Mouse (Mus musculus): Measurements from ENCODE around the gene Txnip.

The Txnip gene

DNA sequence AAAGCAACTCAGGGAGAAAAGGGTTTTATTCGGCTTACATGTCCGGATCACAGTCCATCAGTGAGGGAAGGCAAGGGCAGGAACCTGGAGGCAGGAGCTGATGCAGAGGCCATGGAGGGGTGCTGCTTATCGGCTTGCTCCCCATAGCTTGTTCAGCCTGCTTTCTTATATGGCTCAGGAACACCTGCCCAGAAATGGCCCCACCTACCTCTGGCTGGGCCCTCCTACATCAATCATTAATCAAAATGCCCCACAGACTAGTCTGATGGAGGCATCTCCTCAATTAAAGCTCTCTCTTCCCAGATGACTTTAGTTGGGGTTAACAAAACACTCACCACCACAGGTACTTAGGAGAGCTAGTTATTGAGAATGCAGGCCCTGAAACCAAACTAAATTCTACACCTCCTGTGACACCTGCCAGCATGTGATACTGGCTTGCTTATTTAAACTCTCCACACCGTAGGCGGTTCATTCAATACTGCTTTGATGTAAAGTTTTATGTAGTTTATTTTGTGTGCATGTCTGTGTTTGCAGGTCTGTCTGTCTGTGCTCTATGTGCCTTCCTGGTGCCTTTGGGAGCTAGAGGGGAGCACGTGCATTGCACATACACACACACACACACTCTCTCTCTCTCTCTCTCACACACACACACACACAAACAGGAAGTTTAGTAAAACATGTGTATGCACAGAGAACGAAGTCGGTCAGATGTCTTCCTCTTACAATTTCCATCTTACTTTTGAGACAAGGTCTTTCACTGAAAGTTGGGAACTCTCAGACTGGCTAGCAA is 9.1 kb downstream of the Txnip start:
- no peak for DNase-seq (ENCODE audit: extremely low read depth, insufficient read length, low spot score)

DNA sequence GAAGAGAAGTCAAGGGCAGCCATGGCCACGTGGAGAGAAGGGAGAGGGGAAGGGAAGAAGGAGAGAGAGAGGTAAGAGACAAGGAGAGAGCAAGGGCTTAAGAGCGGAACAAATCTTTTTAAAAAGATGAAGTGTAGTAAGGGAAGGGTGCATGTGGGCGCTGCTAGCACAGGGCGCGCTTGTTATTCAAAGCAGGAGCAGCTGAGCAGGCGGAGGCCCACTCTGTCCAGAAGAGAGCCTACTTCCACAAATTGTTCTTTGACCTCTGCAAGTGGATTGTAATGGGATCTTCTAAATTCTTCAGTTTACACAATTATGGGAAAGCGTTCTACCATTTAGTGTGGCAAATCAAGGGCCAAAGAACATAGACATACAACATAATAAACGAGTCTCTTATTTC is 10.8 kb downstream of the Txnip start:
- no peak for DNase-seq (ENCODE audit: extremely low read depth, insufficient read length, low spot score)

DNA sequence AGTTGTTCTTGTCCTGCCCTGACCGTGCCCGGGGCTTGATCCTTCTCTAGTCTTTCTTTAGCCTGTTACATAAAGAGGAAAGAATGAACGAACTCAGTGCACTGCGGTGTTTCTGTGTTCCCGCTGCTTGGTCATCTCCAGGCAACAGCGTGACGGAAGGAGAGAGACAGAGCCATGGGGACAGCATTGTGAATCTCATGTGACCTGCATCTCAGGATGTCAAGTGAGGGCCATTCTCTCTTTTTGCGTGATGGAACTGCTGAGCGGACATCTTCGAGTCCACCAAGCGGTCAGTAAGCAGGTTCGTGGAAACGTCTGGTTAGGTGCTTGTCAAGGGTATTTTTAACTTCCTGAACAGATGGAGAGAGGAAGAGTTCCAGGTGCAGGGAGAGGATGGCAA is 11.7 kb downstream of the Txnip start:
- DNase-seq (ENCODE audit: extremely low read depth, insufficient read length, low spot score) = no peak

DNA sequence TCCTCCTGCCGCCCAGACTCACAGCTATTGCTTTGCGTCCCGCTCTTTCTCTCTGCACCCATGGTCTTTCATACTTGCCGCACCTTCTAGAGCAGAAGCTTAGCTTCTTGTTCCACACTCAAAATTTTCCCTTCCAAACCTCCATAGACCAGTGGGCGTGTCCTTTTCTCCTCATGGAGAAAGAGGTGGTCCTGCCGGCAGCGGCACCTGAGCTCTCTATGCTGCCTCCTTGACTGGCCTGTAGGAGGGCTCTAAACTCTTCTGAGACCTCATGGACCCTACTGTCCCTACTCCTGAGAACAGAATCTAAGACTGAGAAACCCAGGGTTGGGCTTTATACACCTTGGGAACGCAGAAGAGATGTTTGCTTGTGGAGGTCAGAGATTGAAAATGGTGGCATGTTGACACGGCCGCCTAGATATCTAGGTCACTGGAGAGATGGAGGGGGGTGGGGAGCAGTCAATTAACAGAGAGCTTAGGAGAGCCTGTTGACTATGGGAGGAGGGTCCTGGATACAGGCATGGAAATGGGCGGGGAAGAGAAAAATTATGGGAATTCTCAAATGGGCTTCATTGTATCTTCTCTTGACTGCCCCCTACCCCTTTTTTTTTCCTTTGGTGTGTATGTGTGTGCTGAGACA is 12.3 kb downstream of the Txnip start:
- no peak for DNase-seq (ENCODE audit: extremely low read depth, insufficient read length, low spot score)

DNA sequence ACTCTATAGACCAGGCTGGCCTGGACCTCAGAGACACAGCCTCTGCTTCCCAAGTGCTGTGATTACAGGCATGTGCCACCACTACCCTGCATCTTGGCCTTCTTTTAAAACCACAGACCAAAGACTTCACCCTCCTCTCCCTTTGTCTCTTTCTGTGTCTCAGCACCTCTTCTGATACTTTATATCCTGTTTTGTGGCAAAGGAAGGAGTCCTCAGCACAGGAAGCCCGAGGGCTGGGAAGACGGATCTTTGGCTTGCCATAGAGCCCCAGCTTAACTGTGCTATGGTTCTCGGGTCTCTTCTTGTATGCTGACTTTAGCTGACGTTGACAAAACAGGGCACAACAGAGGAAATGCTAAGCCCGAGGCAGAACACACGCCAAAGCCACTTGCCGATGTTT is 12.9 kb downstream of the Txnip start:
- no peak for DNase-seq (ENCODE audit: extremely low read depth, insufficient read length, low spot score)

DNA sequence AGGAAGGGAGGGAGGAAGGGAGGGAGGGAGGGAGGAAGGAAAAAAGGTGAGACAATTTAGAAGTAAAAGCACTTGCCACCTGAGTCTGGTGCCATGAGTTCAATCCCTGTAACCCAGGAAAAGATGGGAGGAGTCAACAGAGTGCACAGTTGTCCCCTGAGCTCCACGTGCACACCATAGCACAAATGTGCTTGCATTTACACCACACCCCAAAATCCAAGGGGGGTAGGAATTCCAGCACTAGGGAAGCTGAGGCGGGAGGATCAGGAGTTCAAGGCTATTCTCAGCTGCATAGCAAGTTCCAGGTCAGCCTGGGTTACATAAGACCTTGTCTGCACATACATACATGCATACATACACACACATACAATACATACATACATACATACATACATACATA is 13.6 kb downstream of the Txnip start:
- no peak for DNase-seq (ENCODE audit: extremely low read depth, insufficient read length, low spot score)

DNA sequence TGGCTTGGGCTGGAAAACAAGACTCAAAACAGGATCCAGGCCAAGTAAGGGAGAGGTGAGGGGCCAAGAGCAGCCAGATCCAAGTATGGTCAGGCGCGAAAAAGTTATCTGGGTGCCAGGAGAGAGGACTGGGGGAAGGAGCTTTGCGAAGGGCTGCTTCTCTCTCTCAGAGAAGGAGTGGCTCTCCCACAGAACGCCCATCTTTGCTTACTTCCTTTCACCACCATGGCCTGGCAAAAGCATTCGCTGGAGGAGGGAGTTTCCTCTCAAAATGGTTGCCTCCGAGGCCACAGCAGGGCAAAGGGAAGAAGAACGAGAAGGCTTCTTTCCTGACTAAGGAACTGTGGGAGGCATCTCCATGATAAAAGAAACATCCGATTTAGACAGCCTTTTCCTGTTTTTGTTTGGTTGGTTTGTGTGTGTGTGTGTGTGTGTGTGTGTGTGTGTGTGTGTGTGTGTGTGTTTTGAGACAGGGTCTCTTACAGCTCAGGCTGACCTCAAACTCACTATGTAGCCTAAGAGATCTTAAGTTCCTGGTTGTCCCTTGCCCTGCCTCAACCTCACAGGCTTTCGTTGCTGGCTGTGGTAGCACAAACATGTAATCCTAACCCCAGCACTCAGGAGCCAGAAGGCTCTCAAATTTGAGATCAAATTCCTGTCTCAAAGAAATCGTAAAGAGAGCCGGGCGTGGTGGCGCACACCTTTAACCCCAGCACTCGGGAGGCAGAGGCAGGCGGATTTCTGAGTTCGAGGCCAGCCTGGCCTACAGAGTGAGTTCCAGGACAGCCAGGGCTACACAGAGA is 14.3 kb downstream of the Txnip start:
- no peak for DNase-seq (ENCODE audit: extremely low read depth, insufficient read length, low spot score)

DNA sequence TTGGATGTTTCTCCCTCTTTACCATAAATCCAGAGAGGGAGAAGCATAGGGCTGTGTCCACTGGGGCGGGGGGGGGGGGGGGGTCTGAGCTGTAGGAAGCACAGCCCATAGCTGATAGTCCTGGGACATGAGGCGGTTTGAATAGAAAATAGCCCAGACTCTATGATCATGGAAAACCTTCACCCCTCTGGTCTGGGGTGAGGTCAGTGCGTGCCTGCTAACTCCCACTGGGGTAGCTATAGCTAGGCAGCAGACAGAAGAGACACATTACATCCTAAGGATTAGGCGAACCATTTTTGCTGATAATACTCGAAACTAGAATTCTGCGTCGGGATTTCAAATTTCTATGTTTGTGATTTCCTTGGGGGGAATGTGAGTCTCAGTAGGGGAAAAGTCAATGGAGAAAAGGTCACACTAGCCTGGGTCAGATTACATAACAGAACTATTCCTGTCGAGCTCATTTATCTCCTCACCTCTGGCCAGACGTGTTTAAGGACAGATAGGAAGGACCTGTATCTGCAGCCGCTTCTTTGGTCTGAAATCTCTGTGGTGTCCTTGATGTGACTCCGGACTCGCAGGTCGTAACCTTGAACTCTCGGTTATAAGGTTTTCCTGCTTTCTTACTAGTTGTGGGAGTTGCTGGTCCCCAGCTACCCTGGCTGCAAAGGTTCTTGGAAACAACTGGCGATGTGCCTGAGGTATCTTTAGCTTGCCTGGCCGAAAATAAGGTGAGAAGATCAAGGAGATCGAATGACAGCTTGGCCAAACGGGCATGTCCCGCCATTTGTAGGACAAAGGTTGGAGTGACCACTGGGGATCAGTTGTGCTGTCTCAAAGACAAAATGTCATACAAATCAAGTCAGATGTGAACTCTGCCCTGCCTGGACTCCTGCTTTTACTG is 16.1 kb downstream of the Txnip start:
- no peak for DNase-seq (ENCODE audit: extremely low read depth, insufficient read length, low spot score)

DNA sequence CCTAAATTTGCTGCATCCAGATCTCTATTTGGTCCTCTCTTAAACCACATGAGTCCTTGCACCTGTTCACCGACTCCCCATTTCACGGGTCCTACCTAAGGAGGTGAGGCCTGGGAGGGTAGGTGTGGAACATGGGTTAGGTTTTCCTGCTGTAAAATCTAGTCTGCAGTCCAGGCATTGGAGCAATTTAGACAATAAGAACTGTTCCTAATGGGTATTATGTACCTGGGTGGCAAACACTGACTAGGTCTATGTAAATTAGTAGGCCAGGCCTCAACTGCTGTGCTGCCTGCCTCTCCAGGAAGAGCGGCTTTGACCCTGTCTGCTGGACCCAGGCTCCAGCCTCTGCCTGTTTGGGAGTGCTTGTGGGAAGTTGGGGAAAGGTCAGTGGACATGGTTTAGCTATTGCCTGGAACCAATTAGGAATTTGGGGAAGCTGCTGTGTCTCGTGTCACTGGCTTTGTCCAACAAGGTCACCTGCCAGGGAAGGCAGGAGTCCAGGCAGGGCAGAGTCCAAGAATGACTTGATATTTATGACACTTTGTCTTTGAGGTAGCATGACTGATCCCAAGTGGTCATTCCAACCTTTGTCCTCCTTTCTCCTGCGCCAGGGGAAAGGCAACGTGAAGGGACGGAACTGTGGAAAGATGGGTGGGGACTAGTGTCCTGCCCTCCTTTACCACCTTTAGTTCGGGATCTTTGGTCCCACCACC is 17.7 kb downstream of the Txnip start:
- DNase-seq (ENCODE audit: extremely low read depth, insufficient read length, low spot score) = no peak

DNA sequence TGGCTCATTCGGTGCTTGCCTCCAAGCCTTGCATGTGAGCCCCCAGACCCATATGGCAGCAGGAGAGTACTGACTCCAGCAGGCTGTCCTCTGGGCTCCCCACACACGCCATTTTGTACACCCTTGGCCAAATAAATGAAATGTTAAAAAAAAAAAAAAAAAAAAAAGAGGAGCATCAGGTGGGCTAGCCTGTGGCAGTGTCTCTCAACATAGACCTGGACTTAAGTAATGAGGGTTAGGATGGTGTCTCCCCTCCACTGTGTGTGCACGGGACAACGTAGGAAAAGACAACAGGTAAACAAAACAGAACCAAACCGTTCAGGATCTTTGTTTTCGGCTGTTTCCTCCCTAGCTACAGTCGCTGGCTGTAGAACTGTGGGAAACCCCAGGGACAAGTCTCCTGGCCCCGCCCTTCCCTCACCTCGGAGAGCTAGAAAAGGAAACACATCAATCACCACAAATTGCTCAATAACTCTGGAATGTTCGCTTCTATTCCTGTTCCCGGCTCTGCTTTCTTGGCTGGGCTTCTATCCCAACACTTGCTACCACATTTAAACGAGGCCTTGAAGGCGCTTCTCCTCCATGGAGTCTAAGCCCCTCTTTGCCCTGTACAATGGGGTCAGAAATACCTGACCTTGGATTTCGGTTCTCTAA is 18.4 kb downstream of the Txnip start:
- peak; percentile 63 for DNase-seq (ENCODE audit: extremely low read depth, insufficient read length, low spot score)

DNA sequence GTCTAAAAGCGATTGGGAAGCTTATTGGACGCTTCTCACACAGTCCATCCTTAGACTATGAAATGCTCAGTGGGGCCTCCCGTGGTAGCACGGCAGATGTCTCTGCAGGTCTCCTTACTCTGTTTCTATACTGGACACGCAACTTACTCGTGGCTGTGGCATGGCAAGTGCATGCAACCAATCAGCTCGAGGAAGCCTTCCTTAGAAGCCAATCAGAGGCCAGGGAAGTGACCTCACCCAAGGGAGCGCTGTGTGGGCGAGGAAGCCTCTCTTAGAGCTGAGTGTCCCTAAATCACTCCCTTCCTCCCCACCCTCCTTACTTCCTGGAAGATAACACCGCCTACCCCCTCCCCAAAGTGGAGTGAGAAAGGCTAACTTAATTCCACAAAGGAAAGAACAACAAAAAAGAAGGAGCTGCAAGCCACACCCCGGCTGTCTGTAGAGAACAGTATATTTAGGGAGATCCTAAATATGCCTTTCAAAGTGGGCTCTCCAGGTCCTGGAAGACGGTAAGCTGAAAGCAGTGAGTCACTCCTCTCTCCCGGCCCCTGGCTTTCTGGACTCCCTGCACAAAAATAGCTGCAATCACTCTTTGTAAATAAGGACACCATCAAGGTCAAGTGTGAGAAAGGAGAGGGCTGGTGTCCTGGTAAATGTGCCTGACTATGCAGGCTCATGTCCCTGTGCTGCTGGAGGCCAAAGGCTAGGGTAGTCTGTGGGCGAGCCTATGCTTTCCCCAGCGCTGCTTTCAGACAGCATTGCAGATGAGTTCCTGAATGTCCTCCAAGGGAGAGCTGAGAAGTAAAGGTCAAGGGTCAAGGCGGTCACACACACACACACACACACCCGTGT is 19.2 kb downstream of the Txnip start, which contains the start of gene Gm16253:
Gene Gm16253, plus strand, starts transcription at position 295 of the 852 bp plus-strand sequence.
- DNase-seq (ENCODE audit: extremely low read depth, insufficient read length, low spot score) = peak; percentile 85

DNA sequence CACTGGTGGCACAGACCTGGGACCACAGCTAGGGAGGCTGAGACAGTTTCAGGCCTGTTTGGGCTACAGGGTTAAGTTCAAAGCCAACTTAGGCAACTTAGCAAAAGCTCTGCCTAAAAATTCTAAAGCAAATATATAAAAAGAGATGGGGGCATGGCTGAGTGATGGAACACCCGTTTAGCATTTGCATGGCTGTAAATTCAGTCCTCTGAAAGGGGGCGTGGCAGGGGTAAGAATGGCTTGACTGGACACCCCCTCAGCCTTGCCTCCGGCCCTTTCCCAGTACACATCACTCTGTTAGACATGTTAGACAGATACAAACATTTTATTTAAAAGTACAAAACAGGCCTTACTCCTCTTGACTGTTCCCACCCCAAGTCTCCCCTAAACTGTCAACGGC is 19.8 kb downstream of the Txnip start:
- DNase-seq (ENCODE audit: extremely low read depth, insufficient read length, low spot score) = no peak

DNA sequence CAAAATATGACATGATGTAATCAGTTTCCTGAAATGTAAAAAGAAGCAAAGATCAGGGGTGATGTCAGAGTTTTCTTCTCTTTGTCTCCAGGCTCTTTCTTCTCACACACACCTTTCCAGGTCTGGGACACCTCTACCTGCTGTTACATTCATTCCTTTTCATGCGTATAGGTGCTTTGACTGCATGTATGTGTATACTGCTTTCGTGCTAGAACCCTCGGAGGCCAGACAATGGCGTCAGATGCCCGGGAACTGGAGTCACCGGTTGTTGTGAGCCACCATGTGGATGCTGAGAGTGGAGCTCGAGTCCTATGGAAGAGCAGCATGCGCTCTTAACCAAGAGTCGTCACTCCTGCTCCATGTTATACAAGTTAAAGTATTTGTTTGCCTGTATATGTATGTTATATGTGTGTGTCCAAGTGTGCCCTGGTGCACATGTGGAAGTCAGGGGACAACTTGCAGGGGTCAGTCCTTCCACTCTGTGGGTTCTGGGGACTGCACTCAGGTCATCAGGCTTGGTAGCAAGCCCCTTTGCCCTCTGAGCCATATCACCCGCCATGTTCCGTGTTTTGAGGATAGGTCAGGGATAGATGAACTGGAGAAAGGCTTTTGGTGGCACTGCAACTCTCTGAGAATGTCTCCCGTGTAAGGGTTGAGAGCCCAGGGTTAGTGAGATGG is 20.9 kb downstream of the Txnip start:
- DNase-seq (ENCODE audit: extremely low read depth, insufficient read length, low spot score) = no peak

DNA sequence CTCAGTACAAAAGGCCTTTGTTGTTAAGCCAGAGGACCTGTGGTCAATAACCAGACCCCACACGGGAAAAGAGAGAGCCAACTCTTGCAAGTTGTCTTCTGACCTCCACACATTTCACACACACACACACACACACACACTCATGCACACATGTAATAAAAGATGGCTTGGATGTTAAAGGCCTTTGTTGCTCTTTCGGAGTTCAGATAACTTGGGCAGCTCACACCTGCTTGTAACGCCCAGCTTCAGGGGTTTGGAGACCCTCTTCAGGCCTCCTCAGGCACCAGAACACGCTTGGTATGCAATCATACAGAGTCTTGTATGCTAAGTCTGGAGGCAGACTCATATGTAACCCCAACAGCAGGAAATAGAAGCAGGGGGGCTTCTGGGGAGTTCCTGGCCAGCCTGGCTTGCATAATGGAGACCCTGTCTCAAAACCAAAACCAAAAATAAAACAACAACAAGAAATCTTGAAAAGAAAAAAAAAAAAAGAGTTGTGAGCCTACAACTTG is 21.5 kb downstream of the Txnip start:
- no peak for DNase-seq (ENCODE audit: extremely low read depth, insufficient read length, low spot score)

DNA sequence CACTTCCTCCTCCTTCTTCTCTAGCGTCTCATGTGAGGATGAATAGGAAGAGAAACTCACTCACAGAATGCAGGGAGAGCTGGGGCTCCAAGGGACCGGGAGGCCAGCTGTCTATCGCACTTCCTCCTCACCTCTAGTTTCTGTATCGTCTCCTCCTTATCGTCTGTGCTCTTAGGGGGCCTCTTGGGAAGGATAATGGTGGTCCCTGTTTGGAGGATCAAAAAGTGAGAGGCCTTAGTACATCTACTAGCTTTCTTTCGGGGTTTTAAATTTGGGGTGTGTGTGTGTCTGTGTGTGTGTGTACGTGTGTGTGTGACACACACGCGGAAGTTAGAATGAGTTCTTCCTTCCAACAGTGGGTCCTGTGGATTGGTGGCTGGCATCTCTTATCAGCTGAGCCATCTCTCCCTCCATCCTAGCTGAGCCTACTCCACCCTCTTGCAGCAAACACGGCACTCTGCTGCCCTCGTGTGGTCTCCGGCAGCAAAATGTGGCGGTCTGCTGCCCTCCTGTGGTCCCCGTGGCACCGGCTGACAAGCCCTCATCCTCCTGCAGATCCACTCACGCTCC is 22.2 kb downstream of the Txnip start:
- peak; percentile 89 for DNase-seq (ENCODE audit: extremely low read depth, insufficient read length, low spot score)

DNA sequence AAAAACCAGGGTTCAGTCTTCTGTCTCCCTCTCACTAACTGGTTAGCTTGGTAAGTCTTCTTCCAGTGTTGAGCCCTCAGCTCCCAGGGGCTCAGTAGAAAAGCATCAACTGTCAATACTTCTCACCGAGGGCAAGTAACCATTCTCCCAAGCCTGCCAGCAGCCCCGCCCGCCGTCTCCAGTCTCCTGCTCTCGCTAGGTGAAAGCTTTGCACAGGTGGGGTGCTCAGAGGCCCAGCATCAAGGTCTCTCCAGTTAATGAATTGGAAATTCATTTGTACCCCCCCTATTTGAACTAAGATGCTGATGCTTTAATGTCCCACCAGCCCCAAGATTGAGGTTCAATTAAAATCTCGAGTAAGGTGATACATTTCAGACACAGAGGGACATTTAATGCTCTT is 23.4 kb downstream of the Txnip start:
- DNase-seq (ENCODE audit: extremely low read depth, insufficient read length, low spot score) = no peak

DNA sequence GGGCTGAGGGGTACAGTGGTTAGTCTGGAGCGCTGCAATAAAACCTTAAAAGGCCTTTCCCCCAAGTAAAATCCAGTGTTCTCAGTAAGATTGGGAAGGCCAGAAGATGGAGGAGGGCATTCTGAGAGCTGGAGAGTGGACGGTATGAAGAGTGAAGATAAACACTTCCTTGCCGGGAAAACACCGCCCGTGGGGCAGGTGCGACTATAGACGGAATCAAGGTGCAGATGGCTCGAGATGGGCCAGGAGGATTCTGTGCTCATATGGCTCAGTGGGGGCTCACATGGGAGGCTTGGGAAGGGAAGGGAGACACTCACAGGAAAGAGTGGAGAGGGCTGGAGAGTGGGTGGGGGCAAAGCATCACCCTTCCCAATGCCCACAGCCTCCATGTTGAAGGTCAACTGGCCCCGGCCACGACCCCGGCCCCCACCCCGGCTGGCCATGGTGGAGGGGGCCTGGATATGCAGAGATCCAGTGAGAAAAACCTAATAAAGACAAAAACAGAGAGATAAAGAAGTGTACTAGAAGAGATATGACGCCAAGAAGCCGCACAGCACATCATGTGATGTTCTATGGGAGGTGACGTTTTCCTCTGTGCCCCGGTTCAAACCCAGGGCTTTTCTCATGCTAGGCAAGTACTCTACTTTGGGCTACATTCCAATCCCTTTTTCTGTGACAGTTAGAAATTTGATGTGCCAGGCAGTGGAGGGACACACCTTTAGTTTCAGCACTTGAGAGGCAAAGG is 24.2 kb downstream of the Txnip start:
- no peak for DNase-seq (ENCODE audit: extremely low read depth, insufficient read length, low spot score)
